Mouse (Mus musculus): ENCODE measurements around the gene Otos. TPM values are rescaled to one million over a fixed set of nuclear protein-coding genes. Genes with fewer than 3 reads are reported as not detected.
A peak's percentile ranks its signal among the peaks of the same experiment; 100 is the strongest.

The Otos gene
- polyA plus RNA-seq, 1 experiment, result 0.27 TPM

DNA sequence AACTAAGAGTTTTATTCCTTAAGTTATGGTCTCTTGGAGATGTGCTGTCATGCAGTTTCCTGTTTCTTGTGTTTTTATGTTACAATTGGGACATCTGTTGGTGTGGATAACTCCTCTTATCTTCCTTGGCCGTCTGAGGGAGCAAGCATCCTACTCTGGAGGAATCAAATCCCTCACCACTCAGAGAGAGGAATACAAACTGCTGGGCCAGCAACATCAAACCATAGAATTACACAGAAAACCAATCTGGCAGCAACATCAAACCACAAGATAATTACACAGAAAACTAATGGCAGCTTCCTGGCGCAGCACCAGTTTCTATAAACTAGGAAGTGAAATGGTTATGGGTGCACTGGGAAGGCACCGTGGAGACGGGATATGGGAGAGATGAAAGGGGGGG is 20.4 kb downstream of the Otos start:
- Histone ChIP-seq H3K4me3 (ENCODE audit: insufficient read depth, low read length) (no peak overlapping the region), H3K27ac (ENCODE audit: insufficient read depth, low read length) (no peak overlapping the region), H3K4me1 (ENCODE audit: control insufficient read depth, insufficient read depth, low read length) (no peaks in the 10 kb centered on the region)
- no peak for TF ChIP-seq CTCF (IDR thresholded peaks at IDR 0.05; ENCODE audit: extremely low read depth, insufficient read depth, low read length)
- TF ChIP-seq POLR2A (IDR thresholded peaks at IDR 0.05; ENCODE audit: extremely low read depth, insufficient read depth, low read length), result no peak

DNA sequence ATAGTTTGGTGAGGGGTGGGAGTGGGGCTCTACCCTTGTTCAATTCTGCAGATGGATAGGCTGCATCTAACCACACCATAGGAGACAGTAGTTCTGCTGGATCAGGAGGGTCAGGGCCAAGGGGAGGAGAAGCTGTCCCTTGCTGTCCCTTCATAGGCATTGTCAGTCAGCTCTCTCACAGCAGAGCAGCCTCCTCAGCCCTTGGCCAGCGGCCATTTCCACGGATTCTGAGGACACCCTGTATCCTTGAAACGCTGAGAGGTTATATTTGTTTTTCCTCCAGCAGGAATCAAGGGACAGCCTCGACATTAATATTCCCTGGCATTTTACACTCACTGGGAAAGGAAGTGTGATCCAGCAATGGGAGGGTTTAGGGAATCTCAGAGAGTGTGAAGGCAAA is 30.3 kb downstream of the Otos start:
- Histone ChIP-seq H3K27ac (ENCODE audit: insufficient read depth, low read length) (no peak overlapping the region), H3K4me1 (ENCODE audit: control insufficient read depth, insufficient read depth, low read length) (no peaks in the 10 kb centered on the region), H3K4me3 (ENCODE audit: insufficient read depth, low read length) (no peak overlapping the region)
- TF ChIP-seq POLR2A (IDR thresholded peaks at IDR 0.05; ENCODE audit: extremely low read depth, insufficient read depth, low read length), result no peak
- TF ChIP-seq CTCF (IDR thresholded peaks at IDR 0.05; ENCODE audit: extremely low read depth, insufficient read depth, low read length), result no peak

DNA sequence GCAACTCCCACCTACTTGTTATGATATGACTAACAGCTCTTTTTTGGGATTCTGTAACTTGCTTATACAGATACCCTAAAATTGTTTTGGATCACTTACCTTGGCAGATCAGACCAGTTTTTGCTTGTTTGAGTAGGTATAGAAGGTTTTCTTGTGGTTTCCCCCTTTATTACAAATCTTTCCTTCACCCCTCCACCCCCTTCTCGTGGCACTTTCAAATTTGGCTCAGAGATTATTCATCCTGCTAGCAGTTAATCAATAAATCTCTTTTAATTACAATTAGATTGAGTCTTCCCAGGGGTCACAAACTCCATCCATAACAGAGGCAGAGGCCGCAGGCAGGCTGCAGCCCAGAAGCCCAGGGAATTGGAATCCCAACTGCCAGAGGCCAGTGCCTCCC is 31.2 kb downstream of the Otos start, which contains the start of gene Olfr12:
TSS of gene Olfr12 (plus strand) at position 301 of the 400 bp plus-strand sequence.
- Histone ChIP-seq H3K4me1 (ENCODE audit: control insufficient read depth, insufficient read depth, low read length) (no peaks in the 10 kb centered on the region), H3K4me3 (ENCODE audit: insufficient read depth, low read length) (no peak within 1 kb of the TSS), H3K27ac (ENCODE audit: insufficient read depth, low read length) (no peak within 1 kb of the TSS)
- TF ChIP-seq CTCF (IDR thresholded peaks at IDR 0.05; ENCODE audit: extremely low read depth, insufficient read depth, low read length) (no peak), POLR2A (IDR thresholded peaks at IDR 0.05; ENCODE audit: extremely low read depth, insufficient read depth, low read length) (no peak)

DNA sequence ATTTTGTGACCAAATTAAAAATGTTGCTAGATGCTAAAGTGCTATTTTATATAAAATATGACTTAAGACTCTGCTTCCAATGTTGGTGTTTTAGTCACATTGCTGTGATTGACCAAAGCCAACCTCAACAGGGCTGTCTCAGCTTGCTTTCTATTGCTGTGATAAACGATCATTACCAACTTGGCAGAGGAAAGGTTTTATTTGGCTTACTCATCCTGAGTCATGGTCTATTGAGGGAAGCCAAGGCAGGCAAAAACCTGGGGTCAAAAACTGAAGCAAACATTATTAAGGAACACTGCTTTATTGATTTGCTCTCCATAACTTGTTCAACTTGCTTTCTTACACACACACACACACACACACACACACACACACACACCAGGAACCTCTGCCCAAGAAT is 32.6 kb downstream of the Otos start:
- H3K4me1 ChIP-seq (ENCODE audit: control insufficient read depth, insufficient read depth, low read length), result no peaks in the 10 kb centered on the region
- no peak overlapping the region for H3K4me3 ChIP-seq (ENCODE audit: insufficient read depth, low read length)
- TF ChIP-seq CTCF (IDR thresholded peaks at IDR 0.05; ENCODE audit: extremely low read depth, insufficient read depth, low read length) (no peak), POLR2A (IDR thresholded peaks at IDR 0.05; ENCODE audit: extremely low read depth, insufficient read depth, low read length) (no peak)
- H3K27ac ChIP-seq (ENCODE audit: insufficient read depth, low read length), result no peak overlapping the region

DNA sequence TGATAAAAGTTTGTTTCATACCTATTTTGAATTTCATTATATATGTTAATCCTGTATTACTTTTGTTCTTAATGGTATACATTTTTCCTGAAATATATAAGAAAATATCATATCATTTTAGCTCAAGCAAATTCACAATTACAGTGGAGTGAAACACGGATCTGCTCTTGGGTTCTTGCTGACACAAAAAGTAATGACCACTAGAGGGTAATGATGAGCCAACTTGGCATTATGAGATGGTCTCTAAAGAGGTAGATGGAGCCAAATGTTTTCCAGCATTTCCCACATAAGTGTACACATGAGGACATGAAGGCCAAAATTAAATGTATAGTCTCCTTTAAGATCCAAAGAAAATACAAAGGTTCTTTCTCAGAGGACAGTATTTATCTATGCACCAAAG is 34.1 kb downstream of the Otos start:
- no peaks in the 10 kb centered on the region for H3K4me1 ChIP-seq (ENCODE audit: control insufficient read depth, insufficient read depth, low read length)
- TF ChIP-seq CTCF (IDR thresholded peaks at IDR 0.05; ENCODE audit: extremely low read depth, insufficient read depth, low read length) (peak; percentile 30), POLR2A (IDR thresholded peaks at IDR 0.05; ENCODE audit: extremely low read depth, insufficient read depth, low read length) (no peak)
- no peak overlapping the region for H3K27ac ChIP-seq (ENCODE audit: insufficient read depth, low read length)
- H3K4me3 ChIP-seq (ENCODE audit: insufficient read depth, low read length), result no peak overlapping the region

DNA sequence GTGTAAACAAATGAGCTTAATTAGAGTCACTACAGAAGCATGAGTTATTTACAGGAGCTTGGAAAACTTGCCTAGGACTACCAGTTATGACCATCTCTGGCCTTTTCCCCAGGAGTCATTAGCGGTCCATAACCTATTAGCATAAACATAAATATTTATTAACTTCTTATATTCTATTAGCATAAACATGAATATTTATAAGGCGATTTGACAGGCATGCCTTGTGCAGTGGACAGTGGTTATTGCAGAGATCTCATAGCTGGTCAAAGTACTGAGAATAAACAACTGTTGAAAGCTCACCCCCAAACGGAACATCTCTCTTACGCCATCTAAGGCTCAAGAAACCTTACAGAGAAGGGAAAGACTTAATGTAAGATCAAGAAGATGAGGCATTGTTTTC is 35.5 kb downstream of the Otos start:
- Histone ChIP-seq H3K27ac (ENCODE audit: insufficient read depth, low read length) (no peak overlapping the region), H3K4me3 (ENCODE audit: insufficient read depth, low read length) (no peak overlapping the region), H3K4me1 (ENCODE audit: control insufficient read depth, insufficient read depth, low read length) (no peaks in the 10 kb centered on the region)
- TF ChIP-seq POLR2A (IDR thresholded peaks at IDR 0.05; ENCODE audit: extremely low read depth, insufficient read depth, low read length) (no peak), CTCF (IDR thresholded peaks at IDR 0.05; ENCODE audit: extremely low read depth, insufficient read depth, low read length) (no peak)

DNA sequence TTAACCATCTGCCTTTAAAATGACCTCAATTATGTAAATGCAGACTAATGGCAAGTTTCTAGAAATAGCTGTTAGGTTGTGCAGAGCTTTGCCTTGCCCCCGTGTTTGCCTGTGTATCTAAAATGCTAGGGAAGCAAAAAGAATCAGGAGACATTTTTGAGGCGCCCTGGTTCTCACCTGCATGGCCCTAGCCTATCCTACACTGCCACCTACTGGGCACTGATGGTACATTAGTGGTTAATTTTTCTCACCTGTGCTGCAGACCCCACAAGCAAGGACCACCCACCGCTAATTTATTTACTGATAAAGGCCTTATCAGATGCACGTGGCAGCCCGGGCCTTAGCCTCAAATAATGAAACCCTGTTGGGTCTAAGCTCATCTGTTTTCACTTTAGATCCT is 37.6 kb downstream of the Otos start:
- H3K27ac ChIP-seq (ENCODE audit: insufficient read depth, low read length), result no peak overlapping the region
- no peak overlapping the region for H3K4me3 ChIP-seq (ENCODE audit: insufficient read depth, low read length)
- no peaks in the 10 kb centered on the region for H3K4me1 ChIP-seq (ENCODE audit: control insufficient read depth, insufficient read depth, low read length)
- TF ChIP-seq CTCF (IDR thresholded peaks at IDR 0.05; ENCODE audit: extremely low read depth, insufficient read depth, low read length), result peak; percentile 92
- TF ChIP-seq POLR2A (IDR thresholded peaks at IDR 0.05; ENCODE audit: extremely low read depth, insufficient read depth, low read length), result no peak

DNA sequence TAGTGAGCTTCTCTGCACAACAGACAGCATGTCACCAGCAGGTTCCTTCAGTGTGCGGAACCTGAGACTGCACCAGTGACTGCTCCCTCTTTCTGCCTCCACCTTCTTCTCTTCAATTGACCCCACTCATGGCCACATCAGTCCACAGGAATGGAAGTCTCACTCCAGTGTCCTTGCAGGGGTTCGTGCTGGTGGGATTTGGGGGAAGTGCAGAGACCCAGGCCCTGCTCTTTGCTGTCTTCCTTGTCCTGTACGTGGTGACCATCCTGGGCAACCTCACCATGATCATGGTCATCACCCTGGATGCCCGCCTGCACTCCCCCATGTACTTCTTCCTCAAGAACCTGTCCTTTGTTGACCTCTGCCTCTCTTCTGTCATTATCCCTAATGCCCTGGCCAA is 40.9 kb downstream of the Otos start:
- no peak overlapping the region for H3K27ac ChIP-seq (ENCODE audit: insufficient read depth, low read length)
- H3K4me1 ChIP-seq (ENCODE audit: control insufficient read depth, insufficient read depth, low read length), result no peaks in the 10 kb centered on the region
- no peak overlapping the region for H3K4me3 ChIP-seq (ENCODE audit: insufficient read depth, low read length)
- TF ChIP-seq POLR2A (IDR thresholded peaks at IDR 0.05; ENCODE audit: extremely low read depth, insufficient read depth, low read length) (no peak), CTCF (IDR thresholded peaks at IDR 0.05; ENCODE audit: extremely low read depth, insufficient read depth, low read length) (no peak)

DNA sequence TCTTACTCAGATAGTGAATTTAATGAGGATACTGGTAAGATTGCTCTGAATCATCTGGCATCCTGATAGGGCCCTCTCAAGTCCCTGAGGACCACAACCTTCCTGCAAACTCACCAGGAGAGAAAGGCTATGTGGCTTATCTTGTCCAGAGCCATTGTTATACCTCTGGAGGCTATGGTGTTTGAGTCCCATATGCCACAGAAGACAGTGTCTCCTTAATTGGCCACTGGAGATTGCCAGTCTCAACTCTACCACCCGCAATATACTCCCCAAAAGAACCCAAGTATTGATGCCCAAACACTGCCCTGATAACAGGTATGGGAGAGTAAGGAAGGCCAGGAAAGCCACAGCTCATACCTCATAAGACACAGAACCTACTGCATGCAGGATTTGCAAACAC is 43.2 kb downstream of the Otos start, which contains the start of gene Olfr1410:
TSS of gene Olfr1410 (plus strand) at position 301 of the 400 bp plus-strand sequence.
- TF ChIP-seq POLR2A (IDR thresholded peaks at IDR 0.05; ENCODE audit: extremely low read depth, insufficient read depth, low read length) (no peak), CTCF (IDR thresholded peaks at IDR 0.05; ENCODE audit: extremely low read depth, insufficient read depth, low read length) (no peak)
- Histone ChIP-seq H3K4me1 (ENCODE audit: control insufficient read depth, insufficient read depth, low read length) (no peaks in the 10 kb centered on the region), H3K27ac (ENCODE audit: insufficient read depth, low read length) (no peak within 1 kb of the TSS), H3K4me3 (ENCODE audit: insufficient read depth, low read length) (no peak within 1 kb of the TSS)

DNA sequence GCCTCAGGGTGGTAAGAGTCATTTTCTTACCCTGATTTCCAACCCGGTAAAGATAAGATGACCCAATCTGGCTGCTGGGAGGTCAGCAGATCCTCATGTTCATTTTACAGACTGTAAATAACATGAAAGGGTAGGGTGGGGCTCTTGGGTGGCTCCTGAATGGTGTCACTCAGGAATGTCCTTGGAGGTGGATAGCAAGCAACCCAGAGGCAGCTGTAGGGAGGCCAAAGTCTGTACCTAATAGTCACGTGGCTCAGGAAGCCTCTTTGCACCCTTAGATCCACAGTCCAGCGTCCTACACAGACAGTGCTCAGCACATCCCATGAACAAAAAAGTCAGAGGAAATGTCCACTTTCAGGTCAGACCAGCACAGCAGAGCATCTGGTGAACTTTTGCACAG is 52.6 kb downstream of the Otos start:
- no peak overlapping the region for H3K4me3 ChIP-seq (ENCODE audit: insufficient read depth, low read length)
- TF ChIP-seq POLR2A (IDR thresholded peaks at IDR 0.05; ENCODE audit: extremely low read depth, insufficient read depth, low read length) (no peak), CTCF (IDR thresholded peaks at IDR 0.05; ENCODE audit: extremely low read depth, insufficient read depth, low read length) (no peak)
- no peak overlapping the region for H3K27ac ChIP-seq (ENCODE audit: insufficient read depth, low read length)
- H3K4me1 ChIP-seq (ENCODE audit: control insufficient read depth, insufficient read depth, low read length), result no peaks in the 10 kb centered on the region

Other genes with a start within 250 kb of the Otos start
- gene Ndufa10, start 175.0 kb downstream of the Otos start, polyA plus RNA-seq (2012; rRNA removed), result 173 and 175 TPM in 2 replicates
- not detected in 2 replicates for gene Olfr1416, start 163.7 kb downstream of the Otos start, polyA plus RNA-seq (2012; rRNA removed)
- not detected in 2 replicates for gene Olfr1415, start 152.7 kb downstream of the Otos start, polyA plus RNA-seq (2012; rRNA removed)
- gene Olfr1414, start 130.2 kb downstream of the Otos start, polyA plus RNA-seq (2012; rRNA removed), result not detected in 2 replicates
- gene Olfr1413, start 77.5 kb downstream of the Otos start, polyA plus RNA-seq (2012; rRNA removed), result not detected in 2 replicates
- gene Olfr1412, start 63.1 kb downstream of the Otos start, polyA plus RNA-seq (2012; rRNA removed), result not detected in 2 replicates
- not detected in 2 replicates for gene Olfr1411, start 54.4 kb downstream of the Otos start, polyA plus RNA-seq (2012; rRNA removed)
- gene Olfr1410, start 43.1 kb downstream of the Otos start, polyA plus RNA-seq (2012; rRNA removed), result not detected in 2 replicates
- not detected in 2 replicates for gene Olfr12, start 31.1 kb downstream of the Otos start, polyA plus RNA-seq (2012; rRNA removed)
- 363 and 403 TPM in 2 replicates for gene Cops9, start 6.9 kb downstream of the Otos start, polyA plus RNA-seq (2012; rRNA removed)
- 49.5 and 58.9 TPM in 2 replicates for gene Gpc1, start 182.8 kb upstream of the Otos start, polyA plus RNA-seq (2012; rRNA removed)